Mouse (Mus musculus) testis, adult 10 weeks (tissue): ENCODE results near the gene Ttc7. TPM values are rescaled to one million over a fixed set of nuclear protein-coding genes. Genes with fewer than 3 reads are reported as not detected.

ENCODE experiments used
- polyA plus RNA-seq: library from polyadenylated mRNA; stranded (reverse); fragments of 350-450 nt; fragmentation: Illumina TruSeq; extraction: RNeasy Lipid Tissue Mini Kit (QIAGEN cat#74804); gene quantifications from one replicate; pipeline ENCODE4 v1.2.3, GENCODE M21; 2014; ENCODE audit warnings: low read depth, low replicate concordance

Ttc7 gene
- 19.6 TPM for polyA plus RNA-seq

DNA sequence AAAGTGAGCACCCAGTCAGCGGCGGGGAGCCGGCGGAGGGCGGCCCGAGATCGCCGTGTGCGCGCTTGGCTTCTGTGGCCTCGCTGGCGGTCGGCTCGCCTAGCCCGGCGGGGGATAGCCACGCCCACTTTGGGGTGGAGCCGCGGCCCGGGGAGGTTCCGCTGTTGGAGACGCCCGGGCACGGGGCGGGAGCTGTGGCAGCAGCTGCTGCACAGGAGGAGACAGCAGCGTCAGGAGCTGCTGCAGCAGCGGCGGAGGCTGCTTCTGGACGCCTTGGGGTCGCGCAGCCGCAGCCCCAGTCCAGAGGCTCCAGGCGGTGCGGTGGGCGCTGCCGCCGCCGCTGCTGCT is at the start of gene Ttc7:
Gene Ttc7 (plus strand): TSS at position 181 of the 348 bp plus-strand sequence.

DNA sequence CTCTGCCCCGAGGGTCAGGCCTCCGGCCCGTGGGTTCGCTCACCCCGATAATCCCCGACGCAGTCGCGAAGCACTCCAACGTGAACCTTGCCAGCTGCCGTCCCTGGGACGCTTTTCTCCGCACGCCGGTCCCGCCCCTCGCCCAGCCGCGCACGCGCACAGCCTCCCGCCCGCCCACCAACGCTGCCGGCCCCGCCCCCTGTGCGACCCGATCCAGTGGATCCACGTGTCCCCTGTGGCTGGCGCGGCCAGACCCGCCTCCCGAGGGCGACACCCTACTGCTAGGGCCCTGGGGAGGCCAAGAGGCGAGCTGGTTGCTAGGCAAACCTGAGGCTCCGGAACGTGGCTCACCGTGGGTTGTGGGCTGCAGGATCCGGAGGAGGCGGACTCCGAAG is 16.9 kb upstream of the Ttc7 start, which contains the start of gene Mcfd2:
Gene Mcfd2 (minus strand): TSS at position 144 of the 395 bp plus-strand sequence.

GRCm38 (mm10) chr17:87427511-87427910 is 144.8 kb downstream of the Ttc7 start, which contains the start of gene Stpg4:
Gene Stpg4, minus strand, starts transcription at chr17:87427741.

Other genes starting within 250 kb of the Ttc7 start
- gene Socs5, start 175.2 kb upstream of the Ttc7 start, polyA plus RNA-seq = 9.4 TPM
- gene Mcfd2, start 17.0 kb upstream of the Ttc7 start, polyA plus RNA-seq = 40.6 TPM
- 459 TPM for gene Stpg4, start 144.9 kb downstream of the Ttc7 start, polyA plus RNA-seq
- 2,322 TPM for gene Calm2, start 164.0 kb downstream of the Ttc7 start, polyA plus RNA-seq